Mouse (Mus musculus): ENCODE measurements at regions not wholly inside any gene's neighbourhood (a gene's known extent, or its start where the extent isn't known, plus 50 kb on each side); places are given as distances from the start of the nearest gene placed in this dataset.

GRCm38 (mm10) chr8:104048037-104048436 is 53.4 kb upstream of the Cdh5 start:
- Histone ChIP-seq H3K4me1 (ENCODE audit: control insufficient read depth, insufficient read depth, low read length) (no peaks in the 10 kb centered on the region; the same call in 1 of the 2 replicates), H3K27ac (ENCODE audit: low read length) (no peak overlapping the region), H3K4me3 (ENCODE audit: low read depth, low read length) (no peak overlapping the region), H3K9ac (ENCODE audit: low read depth, low read length) (no peak overlapping the region), H3K9me3 (replicated peaks; ENCODE audit: control insufficient read depth, low read length, poor library complexity, severe bottlenecking) (no peaks in the 10 kb centered on the region), H3K4me2 (ENCODE audit: low read length) (no peak overlapping the region), H3K27me3 (ENCODE audit: control insufficient read depth, insufficient read depth, low read depth, low read length) (no peaks in the 10 kb centered on the region; the same call in 1 of the 2 replicates), H3K36me3 (ENCODE audit: control insufficient read depth, insufficient read depth, low read length) (no peaks in the 10 kb centered on the region)
- ATAC-seq, result no peak
- WGBS, result 82% methylated on average over 5 of the region's 5 CpGs

- ATAC-seq, result no peak
- H3K36me3 ChIP-seq (ENCODE audit: control insufficient read depth, insufficient read depth, low read length), result no peaks in the 10 kb centered on the region
- no peak overlapping the region for H3K4me3 ChIP-seq (ENCODE audit: low read depth, low read length)
- H3K9ac ChIP-seq (ENCODE audit: low read depth, low read length), result no peak overlapping the region
- H3K27ac ChIP-seq (ENCODE audit: low read length), result no peak overlapping the region
- no peaks in the 10 kb centered on the region; the same call in 1 of the 2 replicates for H3K27me3 ChIP-seq (ENCODE audit: control insufficient read depth, insufficient read depth, low read depth, low read length)
- H3K4me2 ChIP-seq (ENCODE audit: low read length), result no peak overlapping the region
- no peaks in the 10 kb centered on the region for H3K9me3 ChIP-seq (replicated peaks; ENCODE audit: control insufficient read depth, low read length, poor library complexity, severe bottlenecking)
- WGBS, result 89% methylated on average over 6 of the region's 6 CpGs
- H3K4me1 ChIP-seq (ENCODE audit: control insufficient read depth, insufficient read depth, low read length), result no peaks in the 10 kb centered on the region; the same call in 1 of the 2 replicates
Measured at GRCm38 (mm10) chr8:104049181-104049580, 52.2 kb upstream of the Cdh5 start.

- H3K9ac ChIP-seq (ENCODE audit: low read depth, low read length), result no peak overlapping the region
- H3K9me3 ChIP-seq (replicated peaks; ENCODE audit: control insufficient read depth, low read length, poor library complexity, severe bottlenecking), result no peaks in the 10 kb centered on the region
- peak overlapping the region; percentile 3; the same call in 1 of the 2 replicates for H3K4me2 ChIP-seq (ENCODE audit: low read length)
- ATAC-seq, result peak; percentile 58
- no peaks in the 10 kb centered on the region for H3K36me3 ChIP-seq (ENCODE audit: control insufficient read depth, insufficient read depth, low read length)
- no peak overlapping the region for H3K27ac ChIP-seq (ENCODE audit: low read length)
- H3K4me3 ChIP-seq (ENCODE audit: low read depth, low read length), result no peak overlapping the region
- WGBS, result 27% methylated on average over 15 of the region's 15 CpGs
- no peaks in the 10 kb centered on the region; the same call in 1 of the 2 replicates for H3K27me3 ChIP-seq (ENCODE audit: control insufficient read depth, insufficient read depth, low read depth, low read length)
- H3K4me1 ChIP-seq (ENCODE audit: control insufficient read depth, insufficient read depth, low read length), result no peaks in the 10 kb centered on the region; the same call in 1 of the 2 replicates
Measured at GRCm38 (mm10) chr8:104050694-104051539, 50.5 kb upstream of the Cdh5 start.

- H3K27me3 ChIP-seq (ENCODE audit: control insufficient read depth, insufficient read depth, low read depth, low read length), result no peaks in the 10 kb centered on the region; the same call in 1 of the 2 replicates
- no peak for ATAC-seq
- no peaks in the 10 kb centered on the region for H3K9me3 ChIP-seq (replicated peaks; ENCODE audit: control insufficient read depth, low read length, poor library complexity, severe bottlenecking)
- H3K27ac ChIP-seq (ENCODE audit: low read length), result no peak overlapping the region
- H3K4me1 ChIP-seq (ENCODE audit: control insufficient read depth, insufficient read depth, low read length), result no peaks in the 10 kb centered on the region; the same call in 1 of the 2 replicates
- H3K36me3 ChIP-seq (ENCODE audit: control insufficient read depth, insufficient read depth, low read length), result no peaks in the 10 kb centered on the region
- H3K4me2 ChIP-seq (ENCODE audit: low read length), result no peak overlapping the region
- no peak overlapping the region for H3K4me3 ChIP-seq (ENCODE audit: low read depth, low read length)
- 57% methylated on average over 5 of the region's 5 CpGs for WGBS
- no peak overlapping the region for H3K9ac ChIP-seq (ENCODE audit: low read depth, low read length)
Measured at GRCm38 (mm10) chr8:104051540-104051882, 49.9 kb upstream of the Cdh5 start.
